Mouse (Mus musculus): ENCODE measurements around the gene Pln. TPM values are rescaled to one million over a fixed set of nuclear protein-coding genes. Genes with fewer than 3 reads are reported as not detected.

Pln gene
- polyA plus RNA-seq, 2 experiments, result 0.29 to 1.8 TPM

DNA sequence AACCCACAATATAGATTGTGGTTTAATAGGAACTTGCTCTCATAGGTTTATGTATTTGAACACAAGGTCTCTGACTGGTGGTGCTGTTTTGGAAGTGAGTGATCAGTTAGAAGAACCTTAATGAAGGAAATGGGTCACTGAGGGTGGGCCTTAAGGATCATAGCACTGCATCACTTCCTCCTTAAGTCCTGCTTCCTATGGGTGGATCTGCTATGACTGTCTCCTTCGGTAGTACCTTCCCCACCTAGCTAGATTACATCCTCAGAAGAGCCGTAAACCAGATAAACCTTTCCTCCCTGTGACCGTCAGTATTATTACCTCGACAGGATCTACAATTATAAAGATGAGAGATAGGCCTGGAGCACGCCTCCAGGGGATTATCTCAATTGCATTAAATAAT lies 48.0 kb downstream of the Pln start:
- H3K27me3 ChIP-seq (ENCODE audit: control insufficient read depth, insufficient read depth, low read length), result no peaks in the 10 kb centered on the region
- H3K9ac ChIP-seq (ENCODE audit: low read depth, low read length, severe bottlenecking), result no peak overlapping the region
- no peak overlapping the region for H3K4me2 ChIP-seq (replicated peaks; ENCODE audit: low read depth, low read length, severe bottlenecking)
- ATAC-seq (ENCODE audit: low FRiP score, low read depth), result no peak
- 71% methylated on average over 5 of the region's 5 CpGs for WGBS
- H3K4me3 ChIP-seq (replicated peaks; ENCODE audit: low read length), result no peak overlapping the region
- H3K9me3 ChIP-seq (ENCODE audit: control insufficient read depth, low read length), result no peaks in the 10 kb centered on the region
- no peaks in the 10 kb centered on the region for H3K36me3 ChIP-seq (ENCODE audit: control insufficient read depth, insufficient read depth, low read length)
- DNase-seq (ENCODE audit: low spot score), result no peak
- H3K4me1 ChIP-seq (ENCODE audit: control insufficient read depth, insufficient read depth, low read length), result no peaks in the 10 kb centered on the region
- no peak for TF ChIP-seq POLR2A (IDR thresholded peaks at IDR 0.05; ENCODE audit: borderline replicate concordance, extremely low read depth, insufficient read depth, insufficient read length)
- H3K27ac ChIP-seq (replicated peaks; ENCODE audit: low read depth, low read length), result no peak overlapping the region

DNA sequence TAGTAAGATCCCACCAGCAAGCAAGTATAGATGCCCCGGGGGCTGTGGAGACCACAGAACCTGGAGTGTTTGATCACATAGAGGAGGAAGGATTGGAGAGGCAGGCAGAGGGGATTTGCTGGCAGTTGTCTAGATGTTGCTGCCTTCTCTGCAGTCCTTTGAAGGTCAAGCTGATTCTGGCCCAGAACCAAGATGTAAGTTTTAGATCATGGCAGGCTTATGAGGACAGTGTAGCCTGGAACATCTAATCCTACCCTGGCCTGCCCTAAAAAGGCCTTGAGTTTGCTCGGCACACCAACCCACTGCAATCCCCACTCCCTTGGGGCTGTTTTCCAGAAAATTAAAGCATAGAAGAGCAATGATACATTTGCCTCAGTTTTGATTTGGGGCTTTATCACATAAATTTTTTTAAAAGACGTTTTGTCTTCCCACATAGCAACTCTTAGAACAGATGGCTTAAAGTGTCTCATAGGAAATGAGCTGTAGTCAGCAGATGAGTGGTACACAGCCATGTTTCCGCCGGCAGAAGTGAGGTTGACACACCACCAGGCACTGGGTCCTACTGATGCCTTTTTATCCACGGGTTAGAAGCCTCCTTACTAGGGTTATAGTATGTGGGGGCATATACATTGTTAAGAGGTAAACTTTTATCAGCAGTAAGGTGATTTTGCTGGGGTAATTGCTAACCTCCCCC lies 50.9 kb downstream of the Pln start:
- Histone ChIP-seq H3K9me3 (ENCODE audit: control insufficient read depth, low read length) (no peaks in the 10 kb centered on the region), H3K4me1 (ENCODE audit: control insufficient read depth, insufficient read depth, low read length) (no peaks in the 10 kb centered on the region), H3K4me2 (replicated peaks; ENCODE audit: low read depth, low read length, severe bottlenecking) (no peak overlapping the region), H3K27ac (replicated peaks; ENCODE audit: low read depth, low read length) (no peak overlapping the region), H3K9ac (ENCODE audit: low read depth, low read length, severe bottlenecking) (no peak overlapping the region), H3K4me3 (replicated peaks; ENCODE audit: low read length) (no peak overlapping the region), H3K27me3 (ENCODE audit: control insufficient read depth, insufficient read depth, low read length) (no peaks in the 10 kb centered on the region), H3K36me3 (ENCODE audit: control insufficient read depth, insufficient read depth, low read length) (no peaks in the 10 kb centered on the region)
- DNase-seq (ENCODE audit: low spot score) (no peak), ATAC-seq (ENCODE audit: low FRiP score, low read depth) (no peak)
- no peak for TF ChIP-seq POLR2A (IDR thresholded peaks at IDR 0.05; ENCODE audit: borderline replicate concordance, extremely low read depth, insufficient read depth, insufficient read length)
- 60% methylated on average over 6 of the region's 6 CpGs for WGBS

DNA sequence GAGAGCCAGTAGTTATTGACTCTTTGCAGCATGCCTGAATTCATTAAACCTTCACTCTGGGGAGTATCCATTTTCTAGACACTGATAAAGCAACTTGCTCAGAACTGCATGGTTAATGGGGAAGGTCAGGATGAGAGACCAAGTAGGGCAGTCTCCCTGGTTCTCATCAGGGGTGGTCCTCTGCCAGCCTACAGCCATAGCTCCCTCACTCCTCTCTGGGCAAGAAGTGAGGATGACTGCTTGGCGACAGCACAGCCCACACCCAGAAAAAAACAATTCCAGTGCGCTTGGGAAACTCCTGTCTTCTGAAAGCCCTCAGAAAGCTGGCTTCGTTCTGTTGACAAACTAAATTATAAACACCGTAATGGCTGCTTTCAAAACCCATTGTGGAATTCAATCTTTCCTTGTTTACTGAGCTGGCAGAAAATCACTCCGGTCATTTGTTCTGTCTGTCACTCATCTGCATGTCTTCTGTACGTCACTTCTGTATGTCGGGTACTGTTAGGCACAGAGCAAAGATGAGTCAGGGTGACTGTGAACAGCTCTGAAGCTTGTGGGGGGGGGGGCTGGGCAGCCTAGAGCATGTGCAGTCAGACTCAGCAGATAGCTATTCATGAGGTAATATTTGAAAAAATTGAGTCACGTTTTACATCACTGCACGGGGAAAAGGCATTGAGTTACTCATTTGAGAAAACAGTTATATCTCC lies 57.6 kb downstream of the Pln start:
- no peak overlapping the region for H3K9ac ChIP-seq (ENCODE audit: low read depth, low read length, severe bottlenecking)
- H3K36me3 ChIP-seq (ENCODE audit: control insufficient read depth, insufficient read depth, low read length), result no peaks in the 10 kb centered on the region
- H3K27ac ChIP-seq (replicated peaks; ENCODE audit: low read depth, low read length), result no peak overlapping the region
- H3K4me2 ChIP-seq (replicated peaks; ENCODE audit: low read depth, low read length, severe bottlenecking), result no peak overlapping the region
- H3K4me3 ChIP-seq (replicated peaks; ENCODE audit: low read length), result no peak overlapping the region
- TF ChIP-seq POLR2A (IDR thresholded peaks at IDR 0.05; ENCODE audit: borderline replicate concordance, extremely low read depth, insufficient read depth, insufficient read length), result no peak
- DNase-seq (ENCODE audit: low spot score), result no peak
- H3K9me3 ChIP-seq (ENCODE audit: control insufficient read depth, low read length), result no peaks in the 10 kb centered on the region
- WGBS, result 79% methylated on average over 9 of the region's 9 CpGs
- H3K4me1 ChIP-seq (ENCODE audit: control insufficient read depth, insufficient read depth, low read length), result peaks cover 17% of the 10 kb centered on the region
- H3K27me3 ChIP-seq (ENCODE audit: control insufficient read depth, insufficient read depth, low read length), result no peaks in the 10 kb centered on the region
- no peak for ATAC-seq (ENCODE audit: low FRiP score, low read depth)

Other genes with a start within 250 kb of the Pln start
- gene Cep85l, start 42.3 kb downstream of the Pln start, polyA plus RNA-seq (2012; rRNA removed), result 8.1 and 9.2 TPM in 2 replicates
- 9.8 and 9.9 TPM in 2 replicates for gene Cep85l, start 42.3 kb downstream of the Pln start, polyA plus RNA-seq (2014; fragmentation: Nextera tagmentation; extraction: Ambion mirVana)

Data from limb, embryonic 14.5 days (tissue).